Mouse (Mus musculus) liver, embryonic 13.5 days (tissue): ENCODE data around the gene Slc4a5. TPM values are rescaled to one million over a fixed set of nuclear protein-coding genes. Genes with fewer than 3 reads are reported as not detected.

ENCODE experiments used
- ATAC-seq: fragments of 200-750 bp; cut with Nextera tagmentation; 2 replicates; pipeline ENCODE4 v1.8.0; 2017; ENCODE audit warnings: low read depth, mild to moderate bottlenecking, moderate number of reproducible peaks, moderate library complexity
- DNase-seq: peaks from one replicate; pipeline ENCODE4 v3.0.0; 2022
- H3K27ac ChIP-seq: fragments of 300-500 bp; sonication (generic); 2 replicates; pipeline ENCODE4 v1.5.1; 2015; ENCODE audit warnings: moderate library complexity, mild to moderate bottlenecking, inconsistent platforms
- H3K27me3 ChIP-seq: fragments of 300-500 bp; sonication (generic); 2 replicates; pipeline ENCODE4 v1.6.1; 2015; ENCODE audit warnings: mild to moderate bottlenecking, inconsistent platforms
- H3K36me3 ChIP-seq: fragments of 300-500 bp; sonication (generic); 2 replicates; pipeline ENCODE4 v1.6.1; 2015; ENCODE audit warnings: mild to moderate bottlenecking, inconsistent platforms
- H3K4me1 ChIP-seq: fragments of 300-500 bp; sonication (generic); replicated peaks from 2 replicates; pipeline ENCODE4 v1.6.1; 2015; ENCODE audit warnings: inconsistent platforms
- H3K4me2 ChIP-seq: fragments of 300-500 bp; sonication (generic); 2 replicates; pipeline ENCODE4 v1.6.1; 2015; ENCODE audit warnings: inconsistent platforms, mild to moderate bottlenecking, moderate library complexity
- H3K4me3 ChIP-seq: fragments of 300-500 bp; sonication (generic); replicated peaks from 2 replicates; pipeline ENCODE4 v1.5.1; 2015; ENCODE audit warnings: mild to moderate bottlenecking, inconsistent platforms
- H3K9ac ChIP-seq: fragments of 300-500 bp; sonication (generic); 2 replicates; pipeline ENCODE4 v1.6.1; 2015; ENCODE audit warnings: mild to moderate bottlenecking, inconsistent platforms
- H3K9me3 ChIP-seq: fragments of 300-500 bp; sonication (generic); replicated peaks from 2 replicates; pipeline ENCODE4 v1.6.1; 2016; ENCODE audit warnings: inconsistent platforms
- WGBS: fragments of 180-500 bp; shearing (Covaris S2); methylation state at CpG from one replicate; pipeline ENCODE4 v1.1.7; 2015; ENCODE audit not compliant: insufficient replicate concordance; 5-methylcytosine and 5-hydroxymethylcytosine counted together
- polyA plus RNA-seq: library from polyadenylated mRNA; unstranded; fragments of >200 nt; fragmentation: Nextera tagmentation; extraction: Ambion mirVana; gene quantifications from 2 replicates; pipeline ENCODE4 v1.2.1, GENCODE M21; 2015

Slc4a5 gene
- polyA plus RNA-seq, 1 experiment from 2014 or later, result 0.89 TPM

- no peak overlapping the region for H3K9ac ChIP-seq
- peaks cover 18% of the 10 kb centered on the region; the same call in 1 of the 2 replicates for H3K27me3 ChIP-seq
- H3K36me3 ChIP-seq, result 0 out of 2 replicates have a peak, but pooled peaks cover 4% of the 10 kb centered on the region
- 81% methylated on average over 4 of the region's 4 CpGs for WGBS
- H3K4me3 ChIP-seq, result no peak overlapping the region
- no peaks in the 10 kb centered on the region for H3K9me3 ChIP-seq
- ATAC-seq (no peak), DNase-seq (no peak)
- peaks cover 5% of the 10 kb centered on the region; the same call in 1 of the 2 replicates for H3K4me1 ChIP-seq
- H3K4me2 ChIP-seq, result no peak overlapping the region
- H3K27ac ChIP-seq, result no peak overlapping the region
These were observed 46.0 kb downstream of the Slc4a5 start for GRCm38 (mm10) chr6:83265653-83266052.

GRCm38 (mm10) chr6:83267616-83268015 is 48.0 kb downstream of the Slc4a5 start:
- no peak overlapping the region for H3K4me3 ChIP-seq
- 58% methylated on average over 4 of the region's 4 CpGs for WGBS
- H3K4me1 ChIP-seq, result peaks cover 5% of the 10 kb centered on the region; the same call in 1 of the 2 replicates
- H3K27ac ChIP-seq, result no peak overlapping the region
- no peak for DNase-seq
- H3K9me3 ChIP-seq, result no peaks in the 10 kb centered on the region
- no peak for ATAC-seq
- H3K4me2 ChIP-seq, result no peak overlapping the region
- peaks cover 29% of the 10 kb centered on the region; the same call in 1 of the 2 replicates for H3K27me3 ChIP-seq
- H3K36me3 ChIP-seq, result 0 out of 2 replicates have a peak, but pooled peaks cover 4% of the 10 kb centered on the region
- H3K9ac ChIP-seq, result no peak overlapping the region

GRCm38 (mm10) chr6:83268144-83269010 is 48.7 kb downstream of the Slc4a5 start:
- Histone ChIP-seq H3K27ac (no peak overlapping the region), H3K9ac (peak overlapping the region; percentile 65), H3K4me1 (peaks cover 5% of the 10 kb centered on the region; the same call in 1 of the 2 replicates), H3K36me3 (0 out of 2 replicates have a peak, but pooled peaks cover 4% of the 10 kb centered on the region), H3K4me2 (peak overlapping the region; percentile 70), H3K27me3 (peaks cover 29% of the 10 kb centered on the region; the same call in 1 of the 2 replicates), H3K4me3 (peak overlapping the region; percentile 61), H3K9me3 (no peaks in the 10 kb centered on the region)
- WGBS, result 3% methylated on average over 27 of the region's 28 CpGs
- DNase-seq (peak; percentile 15), ATAC-seq (peak; percentile 74)

GRCm38 (mm10) chr6:83273733-83274132 is 54.1 kb downstream of the Slc4a5 start:
- DNase-seq, result no peak

GRCm38 (mm10) chr6:83277151-83277550 is 57.5 kb downstream of the Slc4a5 start:
- Histone ChIP-seq H3K4me1 (no peaks in the 10 kb centered on the region), H3K9ac (no peak overlapping the region), H3K4me3 (no peak overlapping the region), H3K9me3 (no peaks in the 10 kb centered on the region; the same call in 1 of the 2 replicates), H3K27ac (no peak overlapping the region), H3K27me3 (peaks cover 13% of the 10 kb centered on the region), H3K36me3 (no peaks in the 10 kb centered on the region), H3K4me2 (no peak overlapping the region)
- DNase-seq (no peak), ATAC-seq (no peak)
- WGBS, result 50% methylated on average over 13 of the region's 13 CpGs

More at GRCm38 (mm10) chr6:83273733-83274132, 54.1 kb downstream of the Slc4a5 start:
- no peak overlapping the region for H3K9ac ChIP-seq
- 40% methylated on average over 11 of the region's 11 CpGs for WGBS
- H3K27me3 ChIP-seq, result peaks cover 28% of the 10 kb centered on the region
- H3K36me3 ChIP-seq, result no peaks in the 10 kb centered on the region
- H3K4me1 ChIP-seq, result no peaks in the 10 kb centered on the region
- no peak overlapping the region for H3K4me2 ChIP-seq
- H3K9me3 ChIP-seq, result no peaks in the 10 kb centered on the region
- ATAC-seq, result no peak
- H3K27ac ChIP-seq, result no peak overlapping the region
- no peak overlapping the region for H3K4me3 ChIP-seq

- ATAC-seq (no peak), DNase-seq (peak; percentile 30)
- H3K9me3 ChIP-seq, result no peaks in the 10 kb centered on the region; the same call in 1 of the 2 replicates
- H3K4me2 ChIP-seq, result no peak overlapping the region
- 18% methylated on average over 2 of the region's 2 CpGs for WGBS
- no peaks in the 10 kb centered on the region for H3K4me1 ChIP-seq
- no peak overlapping the region for H3K9ac ChIP-seq
- H3K36me3 ChIP-seq, result no peaks in the 10 kb centered on the region
- peaks cover 8% of the 10 kb centered on the region for H3K27me3 ChIP-seq
- no peak overlapping the region for H3K27ac ChIP-seq
- no peak overlapping the region for H3K4me3 ChIP-seq
These were observed 59.3 kb downstream of the Slc4a5 start for GRCm38 (mm10) chr6:83278881-83279280.

- H3K4me3 ChIP-seq, result no peak overlapping the region
- H3K4me1 ChIP-seq, result no peaks in the 10 kb centered on the region
- DNase-seq (no peak), ATAC-seq (no peak)
- H3K9ac ChIP-seq, result no peak overlapping the region
- H3K36me3 ChIP-seq, result no peaks in the 10 kb centered on the region
- no peaks in the 10 kb centered on the region; the same call in 1 of the 2 replicates for H3K9me3 ChIP-seq
- WGBS, result 67% methylated on average over 8 of the region's 8 CpGs
- no peak overlapping the region for H3K4me2 ChIP-seq
- H3K27ac ChIP-seq, result no peak overlapping the region
- H3K27me3 ChIP-seq, result peaks cover 9% of the 10 kb centered on the region
These were observed 60.8 kb downstream of the Slc4a5 start for GRCm38 (mm10) chr6:83280256-83280955.

- Histone ChIP-seq H3K4me3 (no peak overlapping the region), H3K27ac (no peak overlapping the region), H3K4me1 (0 out of 2 replicates have a peak, but pooled peaks cover 3% of the 10 kb centered on the region), H3K9me3 (no peaks in the 10 kb centered on the region), H3K9ac (no peak overlapping the region), H3K4me2 (no peak overlapping the region), H3K27me3 (0 out of 2 replicates have a peak, but pooled peaks cover 4% of the 10 kb centered on the region), H3K36me3 (peaks cover 26% of the 10 kb centered on the region)
- WGBS, result 62% methylated on average over 7 of the region's 7 CpGs
- DNase-seq, result no peak
- ATAC-seq, result no peak
These were observed 81.0 kb downstream of the Slc4a5 start for GRCm38 (mm10) chr6:83300447-83301229.

- H3K36me3 ChIP-seq, result peaks cover 33% of the 10 kb centered on the region
- H3K4me1 ChIP-seq, result 0 out of 2 replicates have a peak, but pooled peaks cover 3% of the 10 kb centered on the region
- ATAC-seq (no peak), DNase-seq (no peak)
- H3K27ac ChIP-seq, result no peak overlapping the region
- 71% methylated on average over 2 of the region's 2 CpGs for WGBS
- no peaks in the 10 kb centered on the region for H3K9me3 ChIP-seq
- 0 out of 2 replicates have a peak, but pooled peaks cover 4% of the 10 kb centered on the region for H3K27me3 ChIP-seq
- H3K9ac ChIP-seq, result no peak overlapping the region
- H3K4me3 ChIP-seq, result no peak overlapping the region
- H3K4me2 ChIP-seq, result no peak overlapping the region
These were observed 81.7 kb downstream of the Slc4a5 start for GRCm38 (mm10) chr6:83301294-83301693.

- Histone ChIP-seq H3K27me3 (0 out of 2 replicates have a peak, but pooled peaks cover 4% of the 10 kb centered on the region), H3K4me2 (no peak overlapping the region), H3K9me3 (no peaks in the 10 kb centered on the region), H3K9ac (no peak overlapping the region), H3K4me1 (0 out of 2 replicates have a peak, but pooled peaks cover 3% of the 10 kb centered on the region), H3K36me3 (peaks cover 42% of the 10 kb centered on the region), H3K4me3 (no peak overlapping the region), H3K27ac (no peak overlapping the region; the same call in 1 of the 2 replicates)
- WGBS, result 84% methylated on average over 5 of the region's 5 CpGs
- ATAC-seq (no peak), DNase-seq (no peak)
These were observed 82.6 kb downstream of the Slc4a5 start for GRCm38 (mm10) chr6:83302264-83302663.
